Mouse (Mus musculus) CD4-positive, CD25-positive, alpha-beta regulatory T cell (primary cell): ENCODE data around the gene Ednrb. TPM values are rescaled to one million over a fixed set of nuclear protein-coding genes. Genes with fewer than 3 reads are reported as not detected.

Experiments used
- polyA plus RNA-seq: library from polyadenylated mRNA; unstranded; fragments of 100-300 nt; shearing (Covaris generic); gene quantifications from one replicate; pipeline ENCODE4 v1.2.1, GENCODE M21; 2017

The Ednrb gene
- not detected for polyA plus RNA-seq

DNA sequence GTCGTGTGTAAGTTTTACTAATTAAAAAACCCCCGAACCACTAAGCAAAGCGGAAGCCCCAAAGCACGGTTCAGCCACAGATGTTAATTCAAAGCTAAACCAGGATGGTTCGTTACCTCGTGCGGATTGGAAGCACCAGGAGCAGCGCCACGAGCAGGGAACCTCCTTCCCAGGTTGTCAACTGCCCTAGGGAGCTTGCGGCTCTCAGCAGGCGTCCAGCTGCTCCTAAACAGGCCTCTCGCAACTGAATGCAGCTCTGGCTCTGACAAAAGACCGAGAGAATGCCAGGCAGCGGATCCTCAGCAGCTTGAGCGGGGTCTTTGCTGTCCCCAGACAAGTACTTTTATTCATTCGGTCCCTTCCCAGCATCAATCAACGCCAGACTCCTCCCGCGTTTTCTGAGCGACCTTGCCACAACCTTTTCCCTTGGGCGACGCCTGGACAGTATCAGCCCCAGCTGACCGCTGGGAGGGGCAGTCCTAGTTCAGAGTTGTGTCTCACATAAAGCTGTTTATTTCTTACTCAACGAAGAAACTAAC, at the start of gene Ednrb:
Gene Ednrb, minus strand, starts transcription at position 392 of the 539 bp plus-strand sequence.

Other genes starting within 250 kb of the Ednrb start
- gene Slain1, start 194.2 kb downstream of the Ednrb start, polyA plus RNA-seq, result 98.7 TPM